Comparison of ENCODE assay signal across 8 mouse cellular contexts in genomic region chr9:106282024-106282423, GRCm38 (mm10). TPM values are rescaled to one million over a fixed set of nuclear protein-coding genes. Genes with fewer than 3 reads are reported as not detected.
A peak's percentile ranks its signal among the peaks of the same experiment; 100 is the strongest.
DNase-seq lines count a peak whose midpoint lies in the region; ATAC-seq and TF ChIP-seq lines count a peak whose summit lies in the region.

No protein-coding gene starts in this region.

- peaks cover 8% of the 10 kb centered on the region; the same call in 1 of the 2 replicates for H3K36me3 ChIP-seq in liver, embryonic 11.5 days (ENCODE audit: control insufficient read depth, insufficient read depth, low read length)
- 0 out of 2 replicates have a peak, but pooled peaks cover 4% of the 10 kb centered on the region for H3K36me3 ChIP-seq in embryonic facial prominence, embryonic 14.5 days (ENCODE audit: control insufficient read depth, insufficient read depth, low read length)
- no peaks in the 10 kb centered on the region for H3K36me3 ChIP-seq in intestine, embryonic 16.5 days (ENCODE audit: control insufficient read depth, insufficient read depth, low read length)
- no peaks in the 10 kb centered on the region for H3K36me3 ChIP-seq in myocyte (ENCODE audit: control insufficient read depth, insufficient read depth)

- intact Hi-C loops in left cerebral cortex, postnatal 4 days (cut with DNase I): no loop called here

- WGBS in liver, embryonic 11.5 days: 72% methylated on average over 3 of the region's 3 CpGs
- WGBS in embryonic facial prominence, embryonic 14.5 days: 71% methylated on average over 3 of the region's 3 CpGs
- 62% methylated on average over 3 of the region's 3 CpGs for WGBS in intestine, embryonic 16.5 days

- no peaks in the 10 kb centered on the region for H3K79me2 ChIP-seq in myocyte (ENCODE audit: control insufficient read depth, insufficient read depth)

- H3K9ac ChIP-seq in liver, embryonic 11.5 days (ENCODE audit: low read depth, low read length): peak overlapping the region; percentile 68
- H3K9ac ChIP-seq in embryonic facial prominence, embryonic 14.5 days (ENCODE audit: low read depth, low read length): peak overlapping the region; percentile 67
- peak overlapping the region; percentile 70 for H3K9ac ChIP-seq in intestine, embryonic 16.5 days (ENCODE audit: low read depth, low read length)

- peak overlapping the region; percentile 77 for H3K4me2 ChIP-seq in liver, embryonic 11.5 days
- peak overlapping the region; percentile 85 for H3K4me2 ChIP-seq in embryonic facial prominence, embryonic 14.5 days (ENCODE audit: low read depth, low read length)
- peak overlapping the region; percentile 68 for H3K4me2 ChIP-seq in intestine, embryonic 16.5 days (ENCODE audit: low read depth, low read length)
- peak overlapping the region; percentile 75 for H3K4me2 ChIP-seq in myocyte (ENCODE audit: low read depth)

- peaks cover 8% of the 10 kb centered on the region for H3K4me1 ChIP-seq in liver, embryonic 11.5 days (replicated peaks; ENCODE audit: control insufficient read depth, insufficient read depth, low read length)
- H3K4me1 ChIP-seq in embryonic facial prominence, embryonic 14.5 days (ENCODE audit: control insufficient read depth, insufficient read depth, low read length): 0 out of 2 replicates have a peak, but pooled peaks cover 3% of the 10 kb centered on the region
- peaks cover 12% of the 10 kb centered on the region for H3K4me1 ChIP-seq in intestine, embryonic 16.5 days (ENCODE audit: control insufficient read depth, insufficient read depth, low read length)

- TF ChIP-seq POLR2A in myocyte (IDR thresholded peaks at IDR 0.05; ENCODE audit: insufficient read length, low read depth): no peak

- H3K4me3 ChIP-seq in liver, embryonic 11.5 days (ENCODE audit: low read depth, low read length): peak overlapping the region; percentile 63
- peak overlapping the region; percentile 54 for H3K4me3 ChIP-seq in embryonic facial prominence, embryonic 14.5 days (ENCODE audit: low read depth, low read length)
- H3K4me3 ChIP-seq in intestine, embryonic 16.5 days (ENCODE audit: low read length): peak overlapping the region; percentile 69
- peak overlapping the region; percentile 51 for H3K4me3 ChIP-seq in myocyte

- no peak overlapping the region for H3K27ac ChIP-seq in liver, embryonic 11.5 days (ENCODE audit: low read depth, low read length)
- H3K27ac ChIP-seq in embryonic facial prominence, embryonic 14.5 days (replicated peaks; ENCODE audit: low read depth, low read length): no peak overlapping the region
- no peak overlapping the region for H3K27ac ChIP-seq in intestine, embryonic 16.5 days (ENCODE audit: low read length)

- ATAC-seq in liver, embryonic 11.5 days (replicated peaks; ENCODE audit: low FRiP score): no peak
- no peak for ATAC-seq in embryonic facial prominence, embryonic 14.5 days (ENCODE audit: low read depth)
- ATAC-seq in intestine, embryonic 16.5 days: no peak

- H3ac ChIP-seq in myocyte (ENCODE audit: control insufficient read depth, insufficient read length): no peak overlapping the region

- DNase-seq in liver, embryonic 11.5 days (ENCODE audit: low spot score): no peak
- no peak for DNase-seq in liver
- no peak for DNase-seq in embryonic facial prominence, embryonic 14.5 days (ENCODE audit: low spot score)
- no peak for DNase-seq in left cerebral cortex, postnatal 4 days
- DNase-seq in frontal cortex, postnatal 36 days (ENCODE audit: low spot score in 2 of 2): no peak
- no peak for DNase-seq in gastrocnemius, adult 8-10 months (ENCODE audit: low spot score in 2 of 2)

- H3K27me3 ChIP-seq in liver, embryonic 11.5 days (replicated peaks; ENCODE audit: control insufficient read depth, insufficient read depth, low read length): no peaks in the 10 kb centered on the region
- H3K27me3 ChIP-seq in embryonic facial prominence, embryonic 14.5 days (replicated peaks; ENCODE audit: control insufficient read depth, insufficient read depth, low read length): no peaks in the 10 kb centered on the region
- no peaks in the 10 kb centered on the region for H3K27me3 ChIP-seq in intestine, embryonic 16.5 days (replicated peaks; ENCODE audit: control insufficient read depth, insufficient read depth, low read length)
- H3K27me3 ChIP-seq in myocyte (ENCODE audit: control insufficient read depth, insufficient read depth, insufficient read length): no peaks in the 10 kb centered on the region

- H3K9me3 ChIP-seq in liver, embryonic 11.5 days (ENCODE audit: control insufficient read depth, low read length): no peaks in the 10 kb centered on the region
- H3K9me3 ChIP-seq in embryonic facial prominence, embryonic 14.5 days (ENCODE audit: control insufficient read depth, low read length): no peaks in the 10 kb centered on the region
- H3K9me3 ChIP-seq in intestine, embryonic 16.5 days (ENCODE audit: control insufficient read depth, low read length): no peaks in the 10 kb centered on the region

TF ChIP-seq in myocyte, 11 proteins besides CTCF, POLR2A, EP300 and RAD21:
- TF ChIP-seq MAX (IDR thresholded peaks at IDR 0.05; ENCODE audit: low read depth) (no peak), USF1 (IDR thresholded peaks at IDR 0.05; ENCODE audit: low read depth) (no peak), MYOG (IDR thresholded peaks at IDR 0.05; ENCODE audit: control insufficient read depth in 1 of 3, insufficient read depth in 1 of 3, insufficient read length in 2 of 3, low read depth in 2 of 3) (no peak), REST (IDR thresholded peaks at IDR 0.05; ENCODE audit: insufficient read depth, insufficient read length) (no peak)
TF ChIP-seq in myocyte: peak in this region for 0.

RNA-seq across cellular contexts. Expression of gene Poc1a, which starts 1.2 kb away (rescaled TPM):
- polyA plus RNA-seq in liver, embryonic 11.5 days (2014; fragmentation: Nextera tagmentation; extraction: Ambion mirVana): 36.6 and 39.0 TPM in 2 replicates
- polyA plus RNA-seq in embryonic facial prominence, embryonic 14.5 days (2014; fragmentation: Nextera tagmentation; extraction: Ambion mirVana): 16.6 and 21.5 TPM in 2 replicates
- 27.0 and 29.1 TPM in 2 replicates for polyA plus RNA-seq in intestine, embryonic 16.5 days (2015; fragmentation: Nextera tagmentation; extraction: Ambion mirVana)
- polyA plus RNA-seq in myocyte (2012; fragmentation: generic; extraction: Trizol): 7.6 TPM
- total RNA-seq in left cerebral cortex, postnatal 4 days (2021): 10 to 100 TPM; 11.0 to 11.9 TPM
- total RNA-seq in gastrocnemius, adult 8-10 months (2022): 1 to 10 TPM in 3 of 4 experiments, under 1 TPM in 1; 0.99 to 1.7 (median 1.3) TPM

RNA-seq across cellular contexts. Expression of gene Alas1, which starts 33.6 kb away (rescaled TPM):
- 57.4 and 67.9 TPM in 2 replicates for polyA plus RNA-seq in liver, embryonic 11.5 days (2014; fragmentation: Nextera tagmentation; extraction: Ambion mirVana)
- polyA plus RNA-seq in embryonic facial prominence, embryonic 14.5 days (2014; fragmentation: Nextera tagmentation; extraction: Ambion mirVana): 94.8 and 102 TPM in 2 replicates
- 129 and 131 TPM in 2 replicates for polyA plus RNA-seq in intestine, embryonic 16.5 days (2015; fragmentation: Nextera tagmentation; extraction: Ambion mirVana)
- 98.1 TPM for polyA plus RNA-seq in myocyte (2012; fragmentation: generic; extraction: Trizol)
- 10 to 100 TPM; 97.5 to 99.8 TPM for total RNA-seq in left cerebral cortex, postnatal 4 days (2021)
- 100 to 1,000 TPM; 175 to 200 (median 179) TPM for total RNA-seq in gastrocnemius, adult 8-10 months (2022)

RNA-seq across cellular contexts. Expression of gene Tlr9, which starts 59.6 kb away (rescaled TPM):
- not detected in 2 replicates for polyA plus RNA-seq in liver, embryonic 11.5 days (2014; fragmentation: Nextera tagmentation; extraction: Ambion mirVana)
- 0.05 and 0.07 TPM in 2 replicates for polyA plus RNA-seq in embryonic facial prominence, embryonic 14.5 days (2014; fragmentation: Nextera tagmentation; extraction: Ambion mirVana)
- polyA plus RNA-seq in intestine, embryonic 16.5 days (2015; fragmentation: Nextera tagmentation; extraction: Ambion mirVana): 0.04 and 0.05 TPM in 2 replicates
- not detected for polyA plus RNA-seq in myocyte (2012; fragmentation: generic; extraction: Trizol)
- under 1 TPM; 0.46 to 0.48 TPM for total RNA-seq in left cerebral cortex, postnatal 4 days (2021)
- under 1 TPM in 3 of 4 experiments, not detected in 1; 0.10 to 0.43 (median 0.19) TPM for total RNA-seq in gastrocnemius, adult 8-10 months (2022)
